Mouse (Mus musculus) cortical plate, adult 2 months (tissue): ENCODE data around the gene Mob1a.

ENCODE experiments used
- CTCF ChIP-seq: fragments of 200-500 bp; IDR thresholded peaks from 2 replicates; pipeline ENCODE4 v1.5.1; 2011; ENCODE audit warnings: mild to moderate bottlenecking, control low read depth, low read length; ENCODE audit not compliant: insufficient read depth; ENCODE audit errors: extremely low read depth
- POLR2A ChIP-seq: fragments of 200-500 bp; IDR thresholded peaks from 2 replicates; pipeline ENCODE4 v1.6.1; 2011; ENCODE audit warnings: mild to moderate bottlenecking, low read length, control low read depth; ENCODE audit not compliant: insufficient read depth; ENCODE audit errors: extremely low read depth

DNA sequence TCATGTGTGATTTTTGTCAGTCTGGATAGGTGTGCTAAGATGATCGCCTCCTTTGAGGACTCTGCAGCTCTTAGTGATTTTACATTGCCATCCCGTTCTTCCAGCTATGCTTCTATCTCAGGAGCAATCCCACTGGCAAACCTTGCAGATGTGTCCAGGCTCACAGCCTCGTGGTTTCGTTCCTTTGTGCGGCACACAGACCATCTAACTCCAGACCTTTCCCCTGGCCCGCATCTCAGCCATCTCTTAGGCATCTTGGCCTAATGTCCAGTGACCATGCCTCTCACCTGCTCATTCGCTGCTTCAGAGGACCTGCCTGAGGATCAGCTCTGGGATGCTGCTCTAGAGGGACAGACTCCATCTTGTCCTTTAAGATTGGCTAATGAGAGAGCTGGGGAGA, 24.4 kb downstream of the Mob1a start:
- TF ChIP-seq CTCF = no peak
- TF ChIP-seq POLR2A = no peak
